Mouse (Mus musculus) adrenal gland, postnatal 36 days (tissue): ENCODE measurements around the gene Gm11555. TPM values are rescaled to one million over a fixed set of nuclear protein-coding genes. Genes with fewer than 3 reads are reported as not detected.
"Not testable (repeated sequence)": the region's sequence is repeated elsewhere in the genome, so short reads cannot be mapped to it uniquely, and the experiment has no call there.

Source experiments
- DNase-seq, 2 experiments: peaks; one replicate each; pipeline ENCODE4 v3.0.0; 2021; ENCODE audit warnings: mixed read lengths in 1 of 2
- long read RNA-seq, 2 experiments: library from polyadenylated mRNA; stranded (forward); transcript quantifications; one replicate each; pipeline ENCODE4 v2.0.0; 2021; ENCODE audit warnings: borderline sequencing depth in 2 of 2
- total RNA-seq, 2 experiments: library from RNA; stranded (reverse); gene quantifications; 2 replicates each; pipeline ENCODE4 v1.2.3; 2021

The Gm11555 gene
- total RNA-seq: not detected
- long read RNA-seq, experiment 1: 0 reads
- long read RNA-seq, experiment 2: 0 reads

GRCm38 (mm10) chr11:99650136-99650535 is at the start of gene Gm11555:
Gm11555 (minus strand) TSS chr11:99650236.
- DNase-seq: no peak

- DNase-seq: no peak
These were observed 40.4 kb upstream of the Gm11555 start, which contains the start of gene Gm14190 for GRCm38 (mm10) chr11:99690463-99690862. Gm14190 (minus strand) TSS chr11:99690740.

- DNase-seq: not testable (repeated sequence)
These were observed 35.2 kb upstream of the Gm11555 start for GRCm38 (mm10) chr11:99685235-99685634.

- DNase-seq: no peak
These were observed 33.4 kb upstream of the Gm11555 start for GRCm38 (mm10) chr11:99683481-99683880.

GRCm38 (mm10) chr11:99665860-99666259 is 15.8 kb upstream of the Gm11555 start, which contains the start of gene Krtap4-6:
Krtap4-6 (minus strand) TSS chr11:99665960.
- no peak for DNase-seq

- no peak for DNase-seq
These were observed 12.8 kb upstream of the Gm11555 start for GRCm38 (mm10) chr11:99662802-99663201.

- no peak for DNase-seq
These were observed 9.2 kb upstream of the Gm11555 start for GRCm38 (mm10) chr11:99659256-99659655.

GRCm38 (mm10) chr11:99658467-99659010 is 8.5 kb upstream of the Gm11555 start, which contains the start of gene Gm11563:
Gm11563 (minus strand) TSS chr11:99658960.
- DNase-seq: not testable (repeated sequence)

- no peak for DNase-seq
These were observed 7.0 kb upstream of the Gm11555 start for GRCm38 (mm10) chr11:99657051-99657450.

- no peak for DNase-seq
These were observed 3.6 kb downstream of the Gm11555 start for GRCm38 (mm10) chr11:99646444-99646843.

- no peak for DNase-seq
These were observed 5.7 kb downstream of the Gm11555 start for GRCm38 (mm10) chr11:99644351-99644750.

- DNase-seq: not testable (repeated sequence)
These were observed 6.3 kb downstream of the Gm11555 start, which contains the start of gene Krtap4-7 for GRCm38 (mm10) chr11:99643635-99644139. Krtap4-7 (minus strand) TSS chr11:99644089.

- DNase-seq: no peak
These were observed 9.1 kb downstream of the Gm11555 start for GRCm38 (mm10) chr11:99640926-99641325.

GRCm38 (mm10) chr11:99637086-99637485 is 12.9 kb downstream of the Gm11555 start:
- no peak for DNase-seq

GRCm38 (mm10) chr11:99634653-99635134 is 15.3 kb downstream of the Gm11555 start, which contains the start of gene Krtap4-2:
Krtap4-2 (minus strand) TSS chr11:99635084.
- no peak for DNase-seq

- DNase-seq: no peak
These were observed 16.7 kb downstream of the Gm11555 start for GRCm38 (mm10) chr11:99633293-99633692.

GRCm38 (mm10) chr11:99630890-99631289 is 19.1 kb downstream of the Gm11555 start:
- DNase-seq: no peak

GRCm38 (mm10) chr11:99628138-99628537 is 21.9 kb downstream of the Gm11555 start, which contains the start of gene Krtap4-1:
Krtap4-1 (minus strand) TSS chr11:99628238.
- DNase-seq: no peak

GRCm38 (mm10) chr11:99620335-99620734 is 29.7 kb downstream of the Gm11555 start, which contains the start of gene Gm11562:
Gm11562 (minus strand) TSS chr11:99620435.
- DNase-seq: no peak

GRCm38 (mm10) chr11:99614796-99615363 is 35.2 kb downstream of the Gm11555 start, which contains the start of gene Krtap2-4:
Krtap2-4 (minus strand) TSS chr11:99614846.
- no peak for DNase-seq

GRCm38 (mm10) chr11:99610089-99610488 is 39.9 kb downstream of the Gm11555 start, which contains the start of gene Gm11937:
Gm11937 (minus strand) TSS chr11:99610189.
- not testable (repeated sequence) for DNase-seq

GRCm38 (mm10) chr11:99609126-99609525 is 40.9 kb downstream of the Gm11555 start:
- no peak for DNase-seq

GRCm38 (mm10) chr11:99603208-99603607 is 46.8 kb downstream of the Gm11555 start, which contains the start of gene Gm11938:
Gm11938 (minus strand) TSS chr11:99603308.
- DNase-seq: not testable (repeated sequence)
